Mouse (Mus musculus) stomach, postnatal 0 days (tissue): ENCODE measurements at regions not wholly inside any gene's neighbourhood (a gene's known extent, or its start where the extent isn't known, plus 50 kb on each side); places are given as distances from the start of the nearest gene placed in this dataset.

Experiments
- CTCF ChIP-seq: IDR thresholded peaks from 2 replicates; pipeline ENCODE4 v1.5.1; 2016; ENCODE audit warnings: antibody characterized with exemption, low read depth, mild to moderate bottlenecking, moderate library complexity
- EP300 ChIP-seq: optimal IDR thresholded peaks from 2 replicates; pipeline ENCODE3; 2016; ENCODE audit warnings: antibody characterized with exemption

- TF ChIP-seq CTCF, result no peak
- TF ChIP-seq EP300, result no peak
Measured at GRCm38 (mm10) chr9:86015841-86016240, 173.7 kb downstream of the Tpbg start.
